Mouse (Mus musculus): ENCODE data around the gene Aldh3b3. TPM values are rescaled to one million over a fixed set of nuclear protein-coding genes. Genes with fewer than 3 reads are reported as not detected.

Aldh3b3 gene
- polyA plus RNA-seq, 1 experiment from 2014 or later: not detected

- H3K9me3 ChIP-seq (replicated peaks): no peaks in the 10 kb centered on the region
- H3K27me3 ChIP-seq (replicated peaks): peaks cover 15% of the 10 kb centered on the region; the same call in 1 of the 2 replicates
- 66% methylated on average over 6 of the region's 6 CpGs for WGBS
- no peak overlapping the region for H3K4me3 ChIP-seq
- no peak overlapping the region for H3K4me2 ChIP-seq
- peaks cover 14% of the 10 kb centered on the region for H3K4me1 ChIP-seq (replicated peaks)
- no peak for ATAC-seq (ENCODE audit: insufficient number of reproducible peaks, low FRiP score)
- no peak overlapping the region for H3K9ac ChIP-seq
- no peak overlapping the region for H3K27ac ChIP-seq (ENCODE audit: poor library complexity, severe bottlenecking)
- H3K36me3 ChIP-seq: no peaks in the 10 kb centered on the region
Observed at GRCm38 (mm10) chr19:3994932-3995331, 36.5 kb downstream of the Aldh3b3 start.

- no peak overlapping the region for H3K9ac ChIP-seq
- 88% methylated on average over 3 of the region's 3 CpGs for WGBS
- peaks cover 15% of the 10 kb centered on the region; the same call in 1 of the 2 replicates for H3K27me3 ChIP-seq (replicated peaks)
- H3K4me3 ChIP-seq: no peak overlapping the region
- peaks cover 14% of the 10 kb centered on the region for H3K4me1 ChIP-seq (replicated peaks)
- no peak overlapping the region for H3K27ac ChIP-seq (ENCODE audit: poor library complexity, severe bottlenecking)
- no peaks in the 10 kb centered on the region for H3K36me3 ChIP-seq
- no peaks in the 10 kb centered on the region for H3K9me3 ChIP-seq (replicated peaks)
- H3K4me2 ChIP-seq: no peak overlapping the region
- no peak for ATAC-seq (ENCODE audit: insufficient number of reproducible peaks, low FRiP score)
Observed at GRCm38 (mm10) chr19:3995505-3995904, 37.1 kb downstream of the Aldh3b3 start.

GRCm38 (mm10) chr19:3996106-3996505 is 37.7 kb downstream of the Aldh3b3 start:
- peaks cover 10% of the 10 kb centered on the region; the same call in 1 of the 2 replicates for H3K27me3 ChIP-seq (replicated peaks)
- no peak overlapping the region for H3K4me3 ChIP-seq
- H3K9ac ChIP-seq: no peak overlapping the region
- no peaks in the 10 kb centered on the region for H3K36me3 ChIP-seq
- no peak for ATAC-seq (ENCODE audit: insufficient number of reproducible peaks, low FRiP score)
- 64% methylated on average over 7 of the region's 7 CpGs for WGBS
- peaks cover 18% of the 10 kb centered on the region for H3K4me1 ChIP-seq (replicated peaks)
- H3K4me2 ChIP-seq: no peak overlapping the region
- H3K9me3 ChIP-seq (replicated peaks): no peaks in the 10 kb centered on the region
- H3K27ac ChIP-seq (ENCODE audit: poor library complexity, severe bottlenecking): no peak overlapping the region

GRCm38 (mm10) chr19:3996747-3997146 is 38.3 kb downstream of the Aldh3b3 start:
- H3K4me1 ChIP-seq (replicated peaks): peaks cover 25% of the 10 kb centered on the region
- no peak for ATAC-seq (ENCODE audit: insufficient number of reproducible peaks, low FRiP score)
- whole genome bisulfite sequencing: 80% methylated on average over 8 of the region's 8 CpGs
- H3K27ac ChIP-seq (ENCODE audit: poor library complexity, severe bottlenecking): no peak overlapping the region
- no peak overlapping the region for H3K4me3 ChIP-seq
- no peak overlapping the region for H3K4me2 ChIP-seq
- no peak overlapping the region for H3K9ac ChIP-seq
- 0 out of 2 replicates have a peak, but pooled peaks cover 5% of the 10 kb centered on the region for H3K27me3 ChIP-seq (replicated peaks)
- no peaks in the 10 kb centered on the region for H3K36me3 ChIP-seq
- no peaks in the 10 kb centered on the region for H3K9me3 ChIP-seq (replicated peaks)

- no peaks in the 10 kb centered on the region for H3K36me3 ChIP-seq
- H3K27ac ChIP-seq (ENCODE audit: poor library complexity, severe bottlenecking): no peak overlapping the region
- ATAC-seq (ENCODE audit: insufficient number of reproducible peaks, low FRiP score): no peak
- H3K9me3 ChIP-seq (replicated peaks): no peaks in the 10 kb centered on the region
- H3K4me1 ChIP-seq (replicated peaks): peaks cover 30% of the 10 kb centered on the region
- H3K9ac ChIP-seq: no peak overlapping the region
- 0 out of 2 replicates have a peak, but pooled peaks cover 5% of the 10 kb centered on the region for H3K27me3 ChIP-seq (replicated peaks)
- WGBS: 48% methylated on average over 8 of the region's 8 CpGs
- no peak overlapping the region for H3K4me3 ChIP-seq
- H3K4me2 ChIP-seq: no peak overlapping the region
Observed at GRCm38 (mm10) chr19:3997231-3997630, 38.8 kb downstream of the Aldh3b3 start.

GRCm38 (mm10) chr19:3998335-3998734 is 39.9 kb downstream of the Aldh3b3 start:
- Histone ChIP-seq H3K27me3 (replicated peaks) (0 out of 2 replicates have a peak, but pooled peaks cover 5% of the 10 kb centered on the region), H3K4me2 (no peak overlapping the region), H3K36me3 (no peaks in the 10 kb centered on the region), H3K9me3 (replicated peaks) (no peaks in the 10 kb centered on the region), H3K27ac (ENCODE audit: poor library complexity, severe bottlenecking) (no peak overlapping the region), H3K9ac (0 out of 2 replicates have a peak overlapping the region, but pooled peaks have one; percentile 3), H3K4me3 (no peak overlapping the region), H3K4me1 (replicated peaks) (peaks cover 40% of the 10 kb centered on the region)
- WGBS: 67% methylated on average over 8 of the region's 8 CpGs
- no peak for ATAC-seq (ENCODE audit: insufficient number of reproducible peaks, low FRiP score)

GRCm38 (mm10) chr19:3999121-3999730 is 40.8 kb downstream of the Aldh3b3 start:
- WGBS: 81% methylated on average over 9 of the region's 9 CpGs
- peak overlapping the region; percentile 87 for H3K4me2 ChIP-seq
- peaks cover 49% of the 10 kb centered on the region for H3K4me1 ChIP-seq (replicated peaks)
- peak overlapping the region; percentile 77 for H3K4me3 ChIP-seq
- H3K9ac ChIP-seq: peak overlapping the region; percentile 94
- ATAC-seq (ENCODE audit: insufficient number of reproducible peaks, low FRiP score): no peak
- H3K9me3 ChIP-seq (replicated peaks): no peaks in the 10 kb centered on the region
- H3K36me3 ChIP-seq: peaks cover 1% of the 10 kb centered on the region; the same call in 1 of the 2 replicates
- 0 out of 2 replicates have a peak, but pooled peaks cover 5% of the 10 kb centered on the region for H3K27me3 ChIP-seq (replicated peaks)
- no peak overlapping the region for H3K27ac ChIP-seq (ENCODE audit: poor library complexity, severe bottlenecking)

- H3K4me1 ChIP-seq (replicated peaks): peaks cover 59% of the 10 kb centered on the region
- peak; percentile 90 for ATAC-seq (ENCODE audit: insufficient number of reproducible peaks, low FRiP score)
Observed at GRCm38 (mm10) chr19:4000119-4000900, 41.9 kb downstream of the Aldh3b3 start, which contains the start of the genes Nudt8 and Gm49405. TSS of gene Nudt8 (plus strand) at chr19:4000580. TSS of gene Gm49405 (plus strand) at chr19:4000626.

GRCm38 (mm10) chr19:4000949-4001525 is 42.6 kb downstream of the Aldh3b3 start:
- peak overlapping the region; percentile 94 for H3K9ac ChIP-seq
- peaks cover 14% of the 10 kb centered on the region for H3K36me3 ChIP-seq
- H3K27ac ChIP-seq (ENCODE audit: poor library complexity, severe bottlenecking): peak overlapping the region; percentile 99
- no peaks in the 10 kb centered on the region for H3K9me3 ChIP-seq (replicated peaks)
- 19% methylated on average over 17 of the region's 17 CpGs for WGBS
- H3K4me2 ChIP-seq: peak overlapping the region; percentile 87
- peak overlapping the region; percentile 77 for H3K4me3 ChIP-seq
- no peaks in the 10 kb centered on the region for H3K27me3 ChIP-seq (replicated peaks)
- peaks cover 63% of the 10 kb centered on the region for H3K4me1 ChIP-seq (replicated peaks)
- no peak for ATAC-seq (ENCODE audit: insufficient number of reproducible peaks, low FRiP score)

More at GRCm38 (mm10) chr19:4000119-4000900, 41.9 kb downstream of the Aldh3b3 start, which contains the start of the genes Nudt8 and Gm49405:
- H3K4me3 ChIP-seq: peak within 1 kb of the TSS; percentile 77
- WGBS: under 1% methylated on average over 64 of the region's 64 CpGs
- H3K27ac ChIP-seq (ENCODE audit: poor library complexity, severe bottlenecking): peak within 1 kb of the TSS; percentile 99
- 0 out of 2 replicates have a peak, but pooled peaks cover 2% of the 10 kb centered on the region for H3K27me3 ChIP-seq (replicated peaks)
- H3K9me3 ChIP-seq (replicated peaks): no peaks in the 10 kb centered on the region
- peak within 1 kb of the TSS; percentile 87 for H3K4me2 ChIP-seq
- peaks cover 9% of the 10 kb centered on the region for H3K36me3 ChIP-seq
- peak within 1 kb of the TSS; percentile 94 for H3K9ac ChIP-seq

- peak overlapping the region; percentile 99 for H3K27ac ChIP-seq (ENCODE audit: poor library complexity, severe bottlenecking)
- ATAC-seq (ENCODE audit: insufficient number of reproducible peaks, low FRiP score): no peak
- no peak overlapping the region for H3K4me3 ChIP-seq
- H3K27me3 ChIP-seq (replicated peaks): no peaks in the 10 kb centered on the region
- no peaks in the 10 kb centered on the region for H3K9me3 ChIP-seq (replicated peaks)
- H3K4me2 ChIP-seq: peak overlapping the region; percentile 87; the same call in 1 of the 2 replicates
- H3K9ac ChIP-seq: peak overlapping the region; percentile 94; the same call in 1 of the 2 replicates
- peaks cover 65% of the 10 kb centered on the region for H3K4me1 ChIP-seq (replicated peaks)
- 67% methylated on average over 5 of the region's 5 CpGs for WGBS
- H3K36me3 ChIP-seq: peaks cover 21% of the 10 kb centered on the region
Observed at GRCm38 (mm10) chr19:4001752-4002151, 43.3 kb downstream of the Aldh3b3 start.

Measured in heart, embryonic 12.5 days (tissue).